9 mouse cellular contexts compared by ENCODE assay signal in the genomic region with DNA sequence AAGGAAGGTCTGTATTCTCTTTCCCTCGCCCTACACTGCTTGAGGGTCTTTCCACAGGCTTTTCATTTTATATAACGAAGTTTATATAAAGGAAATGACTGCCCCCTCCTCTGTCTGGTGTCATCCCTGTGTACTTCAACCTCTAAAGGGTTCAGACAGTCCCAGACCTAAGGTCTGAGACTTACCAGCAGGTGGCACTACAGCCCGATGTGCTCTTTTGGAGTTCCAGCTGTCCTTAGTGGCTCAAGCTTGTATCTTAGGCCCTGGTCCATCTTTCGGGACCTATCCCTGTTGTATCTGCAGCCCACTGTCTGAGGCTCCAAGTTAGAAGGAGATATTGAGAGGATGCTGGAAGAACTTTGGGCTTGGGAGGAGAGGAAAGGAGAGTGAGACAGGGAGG. TPM values are rescaled to one million over a fixed set of nuclear protein-coding genes. Genes with fewer than 3 reads are reported as not detected.
DNase-seq lines count a peak whose midpoint lies in the region.
"Had no signal": no experiment of that assay in that cellular context is flagged by ENCODE, and none has a peak within 500 bp of the region (broad histone marks: within the 10 kb centered on the region; RNA-seq: fewer than 3 reads in every experiment).

No protein-coding gene starts in this region.

- H3K4me3 ChIP-seq in limb, embryonic 10.5 days = no peak overlapping the region
- H3K4me3 ChIP-seq: midbrain, embryonic 12.5 days had no signal

- no peaks in the 10 kb centered on the region for H3K36me3 ChIP-seq in limb, embryonic 10.5 days
- H3K36me3 ChIP-seq: midbrain, embryonic 12.5 days had no signal

- H3K27ac ChIP-seq in limb, embryonic 10.5 days = no peak overlapping the region
- H3K27ac ChIP-seq: midbrain, embryonic 12.5 days had no signal

- peak; percentile 69 to 82 for DNase-seq in left cerebral cortex, adult 18-20 months (ENCODE audit: low spot score in 2 of 2)
- no peak for DNase-seq in left cerebral cortex, adult 8-10 months (ENCODE audit: low spot score in 2 of 2)
- DNase-seq in WW6 (ENCODE audit: low read depth, low spot score) = peak; percentile 24
- DNase-seq in cerebellum, postnatal 25 days = peak; percentile 79 to 88
- DNase-seq in heart, postnatal 4 days = peak; percentile 71
- DNase-seq in limb, embryonic 10.5 days (ENCODE audit: low spot score) = peak; percentile 60
- DNase-seq in right cerebral cortex, adult 2 months (ENCODE audit: low spot score in 2 of 2) = peak; percentile 77 to 78
- no peak for DNase-seq in MN1 (ENCODE audit: low spot score)

- H3K4me1 ChIP-seq in limb, embryonic 10.5 days = peaks cover 11% of the 10 kb centered on the region; the same call in 1 of the 2 replicates
- H3K4me1 ChIP-seq: midbrain, embryonic 12.5 days had no signal

- WGBS in limb, embryonic 10.5 days = 44% methylated on average over 4 of the region's 4 CpGs

- no peaks in the 10 kb centered on the region for H3K27me3 ChIP-seq in limb, embryonic 10.5 days (ENCODE audit: low read depth, poor library complexity, severe bottlenecking)
- H3K27me3 ChIP-seq: midbrain, embryonic 12.5 days had no signal

- no peaks in the 10 kb centered on the region for H3K9me3 ChIP-seq in limb, embryonic 10.5 days (replicated peaks)
- H3K9me3 ChIP-seq: midbrain, embryonic 12.5 days had no signal

RNA-seq across cellular contexts. Expression of a gene that starts 48.3 kb away (rescaled TPM):
- total RNA-seq in left cerebral cortex, adult 18-20 months (2021) = not detected
- total RNA-seq in left cerebral cortex, adult 8-10 months (2022) = not detected
- total RNA-seq in heart, postnatal 4 days (2021) = not detected
- not detected in 2 replicates for polyA plus RNA-seq in limb, embryonic 10.5 days (2016; fragmentation: Nextera tagmentation; extraction: Ambion mirVana)
- polyA plus RNA-seq: midbrain, embryonic 12.5 days had no signal

Comparison
In these comparisons a context has a peak if more than half of its experiments do, and no peak if none do; other contexts are left out.
1. DNase-seq: peak in left cerebral cortex, adult 18-20 months (2 of 2), WW6 (single experiment), cerebellum, postnatal 25 days (2 of 2), heart, postnatal 4 days (single experiment), limb, embryonic 10.5 days (single experiment) and right cerebral cortex, adult 2 months (2 of 2); none in left cerebral cortex, adult 8-10 months (0 of 2) and MN1 (single experiment).